ENCODE assay signal across 13 mouse cellular contexts in genomic region chr2:45265819-45266218, GRCm38 (mm10).
"Had no signal": no experiment of that assay in that cellular context is flagged by ENCODE, and none has a peak within 500 bp of the region (broad histone marks: within the 10 kb centered on the region; RNA-seq: fewer than 3 reads in every experiment).

No protein-coding gene starts in this region.

- H3K4me1 ChIP-seq: midbrain, embryonic 15.5 days; neural tube, embryonic 12.5 days had no signal

- H3K4me2 ChIP-seq: liver, embryonic 11.5 days; lung, embryonic 14.5 days; midbrain, embryonic 11.5 days; midbrain, embryonic 15.5 days; neural tube, embryonic 12.5 days had no signal

- H3K27me3 ChIP-seq: megakaryocyte, embryonic 14.5 days; midbrain, embryonic 15.5 days; neural tube, embryonic 12.5 days had no signal

- H3K36me3 ChIP-seq: midbrain, embryonic 15.5 days; neural tube, embryonic 12.5 days had no signal

- H3K27ac ChIP-seq: kidney, postnatal 0 days; layer of hippocampus, adult 2 months; midbrain, embryonic 15.5 days; neural tube, embryonic 12.5 days had no signal

- H3K9me3 ChIP-seq: megakaryocyte, embryonic 14.5 days; midbrain, embryonic 15.5 days; neural tube, embryonic 12.5 days had no signal

- ATAC-seq: midbrain, embryonic 15.5 days had no signal

- H3K4me3 ChIP-seq: layer of hippocampus, adult 2 months; megakaryocyte, embryonic 14.5 days; midbrain, embryonic 15.5 days; neural tube, embryonic 12.5 days had no signal

- H3K9ac ChIP-seq: lung, embryonic 14.5 days; midbrain, embryonic 15.5 days; neural tube, embryonic 12.5 days had no signal

- DNase-seq: left cerebral cortex, postnatal 4 days; lung, embryonic 14.5 days; lung, postnatal 10 days; lung, postnatal 4 days; thymus, adult 18-20 months; thymus, postnatal 36 days had no signal
